Mouse (Mus musculus): Measurements from ENCODE around the gene Prox1. TPM values are rescaled to one million over a fixed set of nuclear protein-coding genes. Genes with fewer than 3 reads are reported as not detected.
A peak's percentile ranks its signal among the peaks of the same experiment; 100 is the strongest.

Prox1 gene
- polyA plus RNA-seq, 2 experiments, result 2.6 to 3.1 TPM

DNA sequence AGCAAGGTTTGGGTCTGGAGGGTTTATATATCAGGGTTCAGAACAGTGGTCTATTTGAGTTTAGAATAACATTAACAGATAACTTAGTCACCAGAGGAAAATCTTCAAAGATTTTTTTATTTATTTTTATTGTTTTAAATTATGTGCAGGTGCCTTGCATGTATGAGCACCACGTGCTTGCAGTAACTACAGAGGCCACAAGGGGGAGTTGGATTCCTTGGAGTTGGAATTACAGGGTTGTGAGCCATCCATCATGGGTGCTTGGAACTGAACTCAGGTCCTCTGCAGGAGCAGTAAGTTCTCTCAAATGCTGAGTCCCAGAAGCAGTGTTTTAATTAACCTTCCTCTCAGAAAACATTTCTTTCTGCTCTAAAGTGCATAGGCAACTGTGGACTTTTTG is 54.5 kb downstream of the Prox1 start:
- Histone ChIP-seq H3K9ac (ENCODE audit: low read depth, low read length, severe bottlenecking) (no peak overlapping the region), H3K9me3 (ENCODE audit: control insufficient read depth, low read length) (no peaks in the 10 kb centered on the region), H3K27ac (replicated peaks; ENCODE audit: low read depth, low read length) (no peak overlapping the region), H3K4me1 (ENCODE audit: control insufficient read depth, insufficient read depth, low read length) (no peaks in the 10 kb centered on the region), H3K27me3 (ENCODE audit: control insufficient read depth, insufficient read depth, low read length) (no peaks in the 10 kb centered on the region), H3K4me2 (replicated peaks; ENCODE audit: low read depth, low read length, severe bottlenecking) (no peak overlapping the region), H3K36me3 (ENCODE audit: control insufficient read depth, insufficient read depth, low read length) (no peaks in the 10 kb centered on the region), H3K4me3 (replicated peaks; ENCODE audit: low read length) (no peak overlapping the region)
- WGBS, result 79% methylated on average over 1 of the region's 1 CpGs
- no peak for ATAC-seq (ENCODE audit: low FRiP score, low read depth)
- DNase-seq (ENCODE audit: low spot score), result no peak
- no peak for TF ChIP-seq POLR2A (IDR thresholded peaks at IDR 0.05; ENCODE audit: borderline replicate concordance, extremely low read depth, insufficient read depth, insufficient read length)

DNA sequence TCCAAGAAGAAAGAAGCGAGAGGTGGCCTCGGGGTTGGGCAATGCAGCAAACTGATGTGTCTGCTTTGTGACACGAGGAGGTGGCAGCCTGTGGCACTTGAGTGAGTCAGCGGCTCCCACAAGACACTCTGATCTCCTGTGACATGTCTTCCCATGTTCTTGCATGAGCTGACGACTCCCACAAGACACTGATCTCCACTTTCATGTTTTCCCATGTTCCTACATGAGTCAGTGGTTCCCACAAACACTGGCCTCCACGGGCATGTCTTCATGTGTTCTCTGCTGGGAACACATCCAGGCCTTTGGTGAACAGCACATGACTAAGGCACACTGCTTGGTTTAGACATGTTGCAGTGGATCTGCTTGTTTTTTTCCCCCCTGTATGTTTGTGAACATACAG is 58.8 kb downstream of the Prox1 start:
- 0 out of 2 replicates have a peak, but pooled peaks cover 4% of the 10 kb centered on the region for H3K9me3 ChIP-seq (ENCODE audit: control insufficient read depth, low read length)
- no peak overlapping the region for H3K4me3 ChIP-seq (replicated peaks; ENCODE audit: low read length)
- no peak for ATAC-seq (ENCODE audit: low FRiP score, low read depth)
- 80% methylated on average over 6 of the region's 6 CpGs for WGBS
- no peak overlapping the region for H3K4me2 ChIP-seq (replicated peaks; ENCODE audit: low read depth, low read length, severe bottlenecking)
- no peaks in the 10 kb centered on the region for H3K4me1 ChIP-seq (ENCODE audit: control insufficient read depth, insufficient read depth, low read length)
- H3K27me3 ChIP-seq (ENCODE audit: control insufficient read depth, insufficient read depth, low read length), result no peaks in the 10 kb centered on the region
- H3K36me3 ChIP-seq (ENCODE audit: control insufficient read depth, insufficient read depth, low read length), result no peaks in the 10 kb centered on the region
- TF ChIP-seq POLR2A (IDR thresholded peaks at IDR 0.05; ENCODE audit: borderline replicate concordance, extremely low read depth, insufficient read depth, insufficient read length), result no peak
- DNase-seq (ENCODE audit: low spot score), result no peak
- H3K27ac ChIP-seq (replicated peaks; ENCODE audit: low read depth, low read length), result no peak overlapping the region
- H3K9ac ChIP-seq (ENCODE audit: low read depth, low read length, severe bottlenecking), result no peak overlapping the region

DNA sequence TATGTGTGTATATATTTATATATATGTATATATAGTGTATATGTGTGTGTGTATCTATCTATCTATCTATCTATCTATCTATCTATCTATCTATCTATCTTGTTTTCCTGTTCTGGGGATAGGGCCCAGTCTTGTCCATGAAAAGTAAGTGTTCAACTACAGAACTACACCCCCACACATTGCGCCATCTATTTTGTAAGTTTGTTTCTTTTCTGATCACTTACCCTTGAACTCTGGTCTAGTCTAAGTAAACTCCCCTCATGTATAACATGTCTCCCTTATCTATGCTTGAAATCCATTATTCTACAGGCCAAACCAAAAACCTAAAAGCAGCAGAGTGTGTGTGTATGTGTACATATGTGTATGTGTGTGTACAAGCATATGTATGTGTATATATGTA is 62.9 kb downstream of the Prox1 start:
- ATAC-seq (ENCODE audit: low FRiP score, low read depth), result no peak
- Histone ChIP-seq H3K4me1 (ENCODE audit: control insufficient read depth, insufficient read depth, low read length) (no peaks in the 10 kb centered on the region), H3K4me3 (replicated peaks; ENCODE audit: low read length) (no peak overlapping the region), H3K9me3 (ENCODE audit: control insufficient read depth, low read length) (0 out of 2 replicates have a peak, but pooled peaks cover 4% of the 10 kb centered on the region), H3K9ac (ENCODE audit: low read depth, low read length, severe bottlenecking) (no peak overlapping the region), H3K27me3 (ENCODE audit: control insufficient read depth, insufficient read depth, low read length) (no peaks in the 10 kb centered on the region), H3K27ac (replicated peaks; ENCODE audit: low read depth, low read length) (no peak overlapping the region), H3K4me2 (replicated peaks; ENCODE audit: low read depth, low read length, severe bottlenecking) (no peak overlapping the region), H3K36me3 (ENCODE audit: control insufficient read depth, insufficient read depth, low read length) (no peaks in the 10 kb centered on the region)
- DNase-seq (ENCODE audit: low spot score), result no peak
- TF ChIP-seq POLR2A (IDR thresholded peaks at IDR 0.05; ENCODE audit: borderline replicate concordance, extremely low read depth, insufficient read depth, insufficient read length), result no peak
- WGBS, result 93% methylated on average over 1 of the region's 1 CpGs

DNA sequence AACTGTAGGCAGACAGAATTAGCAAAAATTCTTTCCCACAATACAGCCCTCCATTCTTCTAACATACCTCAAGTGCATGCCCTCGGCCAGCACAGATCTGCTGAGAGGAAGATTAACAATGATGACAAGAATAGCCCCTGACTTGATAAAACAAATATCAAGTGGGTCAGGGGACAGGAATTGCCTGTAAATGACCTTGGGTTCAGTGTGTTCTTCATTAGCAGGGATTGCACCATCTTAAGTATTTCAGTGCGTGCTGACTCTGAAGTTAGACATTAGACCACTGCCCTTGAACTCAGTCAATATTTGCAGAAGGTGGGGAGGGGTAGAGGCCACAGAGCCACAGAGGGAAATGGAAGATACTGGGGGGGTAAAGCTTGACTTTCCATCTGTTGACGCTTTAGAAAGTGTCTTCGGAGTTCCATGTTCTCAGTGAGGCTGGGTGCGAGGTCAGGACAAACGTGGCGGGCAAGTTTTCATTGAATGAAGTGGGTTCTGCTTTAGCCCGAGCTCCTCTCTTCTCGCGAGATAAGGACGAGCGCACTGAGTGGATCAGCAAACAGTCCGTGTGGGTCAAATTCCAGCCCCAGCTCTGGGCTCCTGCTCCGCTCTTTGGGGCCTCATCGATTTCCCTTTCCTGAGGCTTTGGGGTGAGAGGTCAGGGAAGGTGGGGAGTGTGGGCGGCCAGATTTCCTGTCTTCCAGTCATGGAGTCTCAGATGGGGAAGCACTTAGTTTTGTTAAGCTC is 63.7 kb downstream of the Prox1 start:
- H3K9ac ChIP-seq (ENCODE audit: low read depth, low read length, severe bottlenecking), result no peak overlapping the region
- H3K36me3 ChIP-seq (ENCODE audit: control insufficient read depth, insufficient read depth, low read length), result no peaks in the 10 kb centered on the region
- H3K4me1 ChIP-seq (ENCODE audit: control insufficient read depth, insufficient read depth, low read length), result no peaks in the 10 kb centered on the region
- H3K27me3 ChIP-seq (ENCODE audit: control insufficient read depth, insufficient read depth, low read length), result no peaks in the 10 kb centered on the region
- no peak overlapping the region for H3K4me3 ChIP-seq (replicated peaks; ENCODE audit: low read length)
- DNase-seq (ENCODE audit: low spot score) (no peak), ATAC-seq (ENCODE audit: low FRiP score, low read depth) (no peak)
- 0 out of 2 replicates have a peak, but pooled peaks cover 4% of the 10 kb centered on the region for H3K9me3 ChIP-seq (ENCODE audit: control insufficient read depth, low read length)
- no peak overlapping the region for H3K4me2 ChIP-seq (replicated peaks; ENCODE audit: low read depth, low read length, severe bottlenecking)
- 81% methylated on average over 16 of the region's 16 CpGs for WGBS
- no peak for TF ChIP-seq POLR2A (IDR thresholded peaks at IDR 0.05; ENCODE audit: borderline replicate concordance, extremely low read depth, insufficient read depth, insufficient read length)
- no peak overlapping the region for H3K27ac ChIP-seq (replicated peaks; ENCODE audit: low read depth, low read length)

DNA sequence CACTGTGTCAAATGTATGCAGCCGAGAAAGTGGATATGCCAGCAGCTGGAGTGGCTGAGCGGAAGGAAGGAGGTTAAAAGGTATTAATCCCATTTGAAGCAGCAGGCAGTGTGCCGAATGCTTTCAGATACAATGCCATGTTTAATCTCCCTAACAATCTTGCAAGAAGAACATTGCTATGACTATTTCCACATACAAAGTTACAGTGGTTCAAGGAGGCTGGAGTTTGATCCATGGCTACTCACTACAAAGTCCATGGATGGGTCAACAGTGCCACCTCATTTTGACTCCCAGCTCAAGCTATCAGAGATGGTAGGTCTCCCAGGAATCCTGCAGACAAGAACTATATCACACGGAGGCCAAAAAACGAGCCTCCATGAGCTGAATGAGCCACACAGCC is 64.5 kb downstream of the Prox1 start:
- no peak for TF ChIP-seq POLR2A (IDR thresholded peaks at IDR 0.05; ENCODE audit: borderline replicate concordance, extremely low read depth, insufficient read depth, insufficient read length)
- WGBS, result 67% methylated on average over 5 of the region's 5 CpGs
- ATAC-seq (ENCODE audit: low FRiP score, low read depth), result peak; percentile 19; the same call in 1 of the 2 replicates

More for the DNA sequence above, 64.5 kb downstream of the Prox1 start:
- no peaks in the 10 kb centered on the region for H3K4me1 ChIP-seq (ENCODE audit: control insufficient read depth, insufficient read depth, low read length)
- DNase-seq (ENCODE audit: low spot score), result no peak
- 0 out of 2 replicates have a peak, but pooled peaks cover 4% of the 10 kb centered on the region for H3K9me3 ChIP-seq (ENCODE audit: control insufficient read depth, low read length)
- H3K4me2 ChIP-seq (replicated peaks; ENCODE audit: low read depth, low read length, severe bottlenecking), result no peak overlapping the region
- no peaks in the 10 kb centered on the region for H3K27me3 ChIP-seq (ENCODE audit: control insufficient read depth, insufficient read depth, low read length)
- H3K9ac ChIP-seq (ENCODE audit: low read depth, low read length, severe bottlenecking), result no peak overlapping the region
- H3K27ac ChIP-seq (replicated peaks; ENCODE audit: low read depth, low read length), result no peak overlapping the region
- H3K36me3 ChIP-seq (ENCODE audit: control insufficient read depth, insufficient read depth, low read length), result no peaks in the 10 kb centered on the region
- no peak overlapping the region for H3K4me3 ChIP-seq (replicated peaks; ENCODE audit: low read length)

Measured in limb, embryonic 14.5 days (tissue).